Comparison of ENCODE assay signal across 8 mouse cellular contexts in genomic region chr2:54085430-54086087, GRCm38 (mm10). TPM values are rescaled to one million over a fixed set of nuclear protein-coding genes. Genes with fewer than 3 reads are reported as not detected.
A peak's percentile ranks its signal among the peaks of the same experiment; 100 is the strongest.
DNase-seq lines count a peak whose midpoint lies in the region; ATAC-seq lines count a peak whose summit lies in the region.

Gene Rprm, minus strand, starts transcription at chr2:54085552.

- DNase-seq in adrenal gland, adult 2 months: peak; percentile 89
- DNase-seq in embryo, embryonic 10 days (ENCODE audit: low spot score): peak; percentile 95
- DNase-seq in gastrocnemius, postnatal 25 days: peak; percentile 65
- peak; percentile 35 for DNase-seq in induced T-regulatory cell, adult 2 months (ENCODE audit: low read depth)
- DNase-seq in left cerebral cortex, adult 8-10 months (ENCODE audit: low spot score in 2 of 2): peak; percentile 80 to 82
- peak; percentile 96 for DNase-seq in right cerebral cortex, postnatal 14 days
- peak; percentile 91 for DNase-seq in urinary bladder, postnatal 25 days (ENCODE audit: low spot score)

- peak; percentile 82 for ATAC-seq in megakaryocyte, adult 5-6 weeks (ENCODE audit: poor library complexity, severe bottlenecking)

RNA-seq across cellular contexts. Expression of gene Rprm, which starts in this region (rescaled TPM):
- total RNA-seq in adrenal gland, adult 2 months (2021): under 1 TPM in 1 of 2 experiments, not detected in 1; 0.38 TPM
- polyA plus RNA-seq in adrenal gland, adult 2 months (2012; rRNA removed): 1.4 TPM in 2 replicates
- total RNA-seq in gastrocnemius, postnatal 25 days (2021): under 1 TPM; 0.24 to 0.79 TPM
- 10 to 100 TPM; 70.8 to 87.5 (median 79.7) TPM for total RNA-seq in left cerebral cortex, adult 8-10 months (2022)
- not detected in 2 replicates for total RNA-seq in megakaryocyte, adult 5-6 weeks (2015)
- not detected in 2 replicates for total RNA-seq in megakaryocyte, adult 5-6 weeks (2017)

Comparison
In these comparisons a context has a peak if more than half of its experiments do, and no peak if none do; other contexts are left out.
1. Peak in every context shown above with its lines: DNase-seq and ATAC-seq.
2. RNA of gene Rprm (total RNA-seq): 70.8 to 87.5 TPM in left cerebral cortex, adult 8-10 months; 0.24 to 0.79 TPM in gastrocnemius, postnatal 25 days, 0.38 TPM in adrenal gland, adult 2 months and not detected in megakaryocyte, adult 5-6 weeks; every median in the first group is over 10 times any median in the second.
3. Peak in DNase-seq in gastrocnemius, postnatal 25 days; RNA of the gene not detected or under 1 TPM.
4. Peak in ATAC-seq in megakaryocyte, adult 5-6 weeks; RNA of the gene not detected or under 1 TPM.
5. DNase-seq: peak in every context shown above with its lines; median percentile 96 in right cerebral cortex, postnatal 14 days; 95 in embryo, embryonic 10 days; 91 in urinary bladder, postnatal 25 days; 89 in adrenal gland, adult 2 months; 81 in left cerebral cortex, adult 8-10 months; 65 in gastrocnemius, postnatal 25 days; 35 in induced T-regulatory cell, adult 2 months.